Mouse (Mus musculus): ENCODE data around the gene Arl5c. TPM values are rescaled to one million over a fixed set of nuclear protein-coding genes. Genes with fewer than 3 reads are reported as not detected.

Arl5c gene
- polyA plus RNA-seq, 1 experiment, result 2.8 TPM

DNA sequence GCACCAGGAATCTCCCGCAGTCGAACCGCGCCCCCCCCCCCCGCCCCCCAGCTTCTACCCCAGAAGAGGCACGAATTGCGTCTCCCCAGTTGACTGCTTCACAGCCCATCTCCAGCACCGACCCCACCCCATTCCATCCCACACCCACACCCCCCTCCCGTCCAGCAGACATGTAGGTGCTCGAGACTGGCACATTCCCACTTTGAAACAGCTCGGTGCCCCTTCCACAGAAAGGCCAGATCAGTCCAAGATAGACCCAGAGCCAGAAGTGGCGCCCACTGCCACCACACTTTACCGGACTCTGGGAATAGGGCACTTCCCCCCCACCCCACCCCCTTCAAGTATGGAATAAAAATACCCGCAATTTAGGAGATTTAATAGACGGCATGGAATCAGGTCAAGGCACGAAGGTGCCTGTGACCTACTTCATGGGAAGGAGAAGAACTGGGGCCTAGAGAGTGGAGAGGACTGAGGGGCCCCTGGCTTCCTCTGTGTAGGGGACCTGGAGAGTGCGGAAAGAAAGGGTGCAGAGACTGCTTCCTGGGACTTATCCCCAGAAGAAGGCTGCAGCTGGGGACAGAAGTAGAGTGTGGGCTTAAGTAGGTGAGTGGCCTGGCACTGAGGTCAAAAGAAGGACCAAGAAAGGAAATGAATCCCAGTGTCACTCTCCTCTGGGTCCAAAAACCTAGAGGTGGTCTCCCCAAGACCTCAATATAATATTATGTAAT is 9.1 kb downstream of the Arl5c start:
- peak overlapping the region; percentile 72 for H3K4me3 ChIP-seq (ENCODE audit: low read depth, low read length)
- no peaks in the 10 kb centered on the region for H3K9me3 ChIP-seq (replicated peaks; ENCODE audit: control insufficient read depth, insufficient read depth, low read length, poor library complexity, severe bottlenecking)
- H3K4me1 ChIP-seq (ENCODE audit: control insufficient read depth, insufficient read depth, low read length), result peaks cover 8% of the 10 kb centered on the region
- H3K9ac ChIP-seq (ENCODE audit: low read depth, poor library complexity, severe bottlenecking), result peak overlapping the region; percentile 54
- H3K27ac ChIP-seq (ENCODE audit: insufficient read depth, low read length), result 0 out of 2 replicates have a peak overlapping the region, but pooled peaks have one; percentile 26
- H3K36me3 ChIP-seq (ENCODE audit: control insufficient read depth, insufficient read depth, low read length, poor library complexity, severe bottlenecking), result no peaks in the 10 kb centered on the region
- H3K27me3 ChIP-seq (ENCODE audit: control insufficient read depth, insufficient read depth, low read length, poor library complexity, severe bottlenecking), result no peaks in the 10 kb centered on the region
- TF ChIP-seq EP300 (IDR thresholded peaks at IDR 0.05; ENCODE audit: insufficient read depth, low read depth, low read length) (no peak), POLR2A (IDR thresholded peaks at IDR 0.05; ENCODE audit: insufficient read depth, low read length) (no peak), CTCF (IDR thresholded peaks at IDR 0.05; ENCODE audit: low read depth, low read length) (no peak)

- Histone ChIP-seq H3K4me1 (ENCODE audit: control insufficient read depth, insufficient read depth, low read length) (peaks cover 11% of the 10 kb centered on the region), H3K9ac (ENCODE audit: low read depth, poor library complexity, severe bottlenecking) (peak within 1 kb of the TSS; percentile 54), H3K9me3 (replicated peaks; ENCODE audit: control insufficient read depth, insufficient read depth, low read length, poor library complexity, severe bottlenecking) (no peaks in the 10 kb centered on the region), H3K27me3 (ENCODE audit: control insufficient read depth, insufficient read depth, low read length, poor library complexity, severe bottlenecking) (no peaks in the 10 kb centered on the region), H3K4me3 (ENCODE audit: low read depth, low read length) (peak within 1 kb of the TSS; percentile 72), H3K27ac (ENCODE audit: insufficient read depth, low read length) (0 out of 2 replicates have a peak within 1 kb of the TSS, but pooled peaks have one; percentile 26), H3K36me3 (ENCODE audit: control insufficient read depth, insufficient read depth, low read length, poor library complexity, severe bottlenecking) (no peaks in the 10 kb centered on the region)
- TF ChIP-seq POLR2A (IDR thresholded peaks at IDR 0.05; ENCODE audit: insufficient read depth, low read length), result no peak
- no peak for TF ChIP-seq EP300 (IDR thresholded peaks at IDR 0.05; ENCODE audit: insufficient read depth, low read depth, low read length)
- TF ChIP-seq CTCF (IDR thresholded peaks at IDR 0.05; ENCODE audit: low read depth, low read length), result no peak
Measured at GRCm38 (mm10) chr11:97985727-97986677, 10.0 kb downstream of the Arl5c start, which contains the start of gene Plxdc1. TSS of gene Plxdc1 (minus strand) at chr11:97986444.

DNA sequence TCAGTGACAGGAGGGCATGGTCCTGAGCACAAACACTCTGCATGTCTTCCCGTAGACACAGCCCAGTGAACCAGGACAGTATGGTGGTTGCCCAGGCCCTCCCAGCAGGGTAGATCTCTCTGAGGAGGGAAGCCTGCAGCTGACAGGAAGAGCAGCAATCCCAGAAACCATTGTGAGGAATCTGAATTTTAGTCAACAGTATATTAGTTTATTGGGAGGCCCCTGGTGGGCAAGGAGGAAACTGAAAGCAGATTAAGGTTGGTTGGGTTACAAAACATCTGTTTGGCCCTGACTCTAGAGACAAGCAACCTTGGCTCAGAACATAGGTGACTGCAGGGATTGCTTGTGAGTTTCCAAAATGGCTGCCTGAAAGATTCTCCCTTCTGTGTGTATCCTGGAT is 12.0 kb downstream of the Arl5c start:
- H3K27ac ChIP-seq (ENCODE audit: insufficient read depth, low read length), result no peak overlapping the region
- TF ChIP-seq EP300 (IDR thresholded peaks at IDR 0.05; ENCODE audit: insufficient read depth, low read depth, low read length) (no peak), POLR2A (IDR thresholded peaks at IDR 0.05; ENCODE audit: insufficient read depth, low read length) (no peak), CTCF (IDR thresholded peaks at IDR 0.05; ENCODE audit: low read depth, low read length) (no peak)

DNA sequence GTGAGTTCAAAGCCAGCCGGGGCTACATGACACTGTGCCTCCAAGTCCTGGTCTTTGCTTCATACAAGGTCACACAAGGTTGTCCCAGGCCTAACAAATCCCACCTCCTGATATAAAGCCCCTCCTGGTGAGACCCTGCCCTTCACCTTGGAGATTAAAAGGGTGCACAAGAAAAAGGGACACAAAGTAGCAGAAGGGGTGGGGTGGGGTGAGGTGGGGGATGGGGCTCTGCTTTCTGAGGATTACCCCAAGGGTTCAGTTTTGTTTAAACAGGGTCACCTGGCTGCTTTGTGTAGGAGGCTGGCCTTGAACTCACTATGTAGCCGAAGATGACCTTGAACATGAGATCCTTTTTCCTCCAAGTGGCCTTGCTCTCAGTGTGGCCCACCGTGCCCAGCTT is 12.5 kb downstream of the Arl5c start:
- no peaks in the 10 kb centered on the region for H3K9me3 ChIP-seq (replicated peaks; ENCODE audit: control insufficient read depth, insufficient read depth, low read length, poor library complexity, severe bottlenecking)
- no peaks in the 10 kb centered on the region for H3K27me3 ChIP-seq (ENCODE audit: control insufficient read depth, insufficient read depth, low read length, poor library complexity, severe bottlenecking)
- TF ChIP-seq CTCF (IDR thresholded peaks at IDR 0.05; ENCODE audit: low read depth, low read length) (no peak), EP300 (IDR thresholded peaks at IDR 0.05; ENCODE audit: insufficient read depth, low read depth, low read length) (peak; percentile 28; the same call in 1 of the 2 replicates)
- H3K4me1 ChIP-seq (ENCODE audit: control insufficient read depth, insufficient read depth, low read length), result peaks cover 12% of the 10 kb centered on the region
- H3K4me3 ChIP-seq (ENCODE audit: low read depth, low read length), result no peak overlapping the region
- H3K27ac ChIP-seq (ENCODE audit: insufficient read depth, low read length), result no peak overlapping the region
- no peak overlapping the region for H3K9ac ChIP-seq (ENCODE audit: low read depth, poor library complexity, severe bottlenecking)
- H3K36me3 ChIP-seq (ENCODE audit: control insufficient read depth, insufficient read depth, low read length, poor library complexity, severe bottlenecking), result no peaks in the 10 kb centered on the region

More for the DNA sequence above, 12.0 kb downstream of the Arl5c start:
- Histone ChIP-seq H3K9ac (ENCODE audit: low read depth, poor library complexity, severe bottlenecking) (no peak overlapping the region), H3K27me3 (ENCODE audit: control insufficient read depth, insufficient read depth, low read length, poor library complexity, severe bottlenecking) (no peaks in the 10 kb centered on the region), H3K4me3 (ENCODE audit: low read depth, low read length) (no peak overlapping the region), H3K4me1 (ENCODE audit: control insufficient read depth, insufficient read depth, low read length) (peaks cover 12% of the 10 kb centered on the region), H3K36me3 (ENCODE audit: control insufficient read depth, insufficient read depth, low read length, poor library complexity, severe bottlenecking) (no peaks in the 10 kb centered on the region), H3K9me3 (replicated peaks; ENCODE audit: control insufficient read depth, insufficient read depth, low read length, poor library complexity, severe bottlenecking) (no peaks in the 10 kb centered on the region)

DNA sequence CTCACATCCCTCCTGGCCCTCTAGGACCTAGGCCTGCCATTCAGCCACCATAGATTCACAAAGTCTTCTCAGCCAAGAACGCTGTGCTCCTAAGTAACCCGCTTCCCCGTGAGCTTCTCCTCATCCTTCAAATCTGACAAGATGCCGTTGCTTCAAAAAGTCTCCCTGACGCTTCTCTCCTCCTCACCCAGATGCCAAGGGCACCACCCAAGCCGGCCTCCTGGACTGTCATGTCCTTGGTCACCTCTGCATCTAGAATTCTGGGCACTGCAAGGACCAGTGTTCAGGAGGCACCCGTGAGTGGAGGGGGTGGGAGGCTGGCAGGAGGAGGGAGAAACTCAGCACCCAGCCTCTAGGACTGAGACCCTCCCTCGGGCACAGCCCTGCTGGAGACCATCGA is 13.3 kb downstream of the Arl5c start:
- Histone ChIP-seq H3K9ac (ENCODE audit: low read depth, poor library complexity, severe bottlenecking) (no peak overlapping the region), H3K27me3 (ENCODE audit: control insufficient read depth, insufficient read depth, low read length, poor library complexity, severe bottlenecking) (no peaks in the 10 kb centered on the region)

More for the DNA sequence above, 13.3 kb downstream of the Arl5c start:
- Histone ChIP-seq H3K9me3 (replicated peaks; ENCODE audit: control insufficient read depth, insufficient read depth, low read length, poor library complexity, severe bottlenecking) (no peaks in the 10 kb centered on the region), H3K4me3 (ENCODE audit: low read depth, low read length) (no peak overlapping the region), H3K27ac (ENCODE audit: insufficient read depth, low read length) (no peak overlapping the region), H3K36me3 (ENCODE audit: control insufficient read depth, insufficient read depth, low read length, poor library complexity, severe bottlenecking) (no peaks in the 10 kb centered on the region), H3K4me1 (ENCODE audit: control insufficient read depth, insufficient read depth, low read length) (peaks cover 12% of the 10 kb centered on the region)
- TF ChIP-seq POLR2A (IDR thresholded peaks at IDR 0.05; ENCODE audit: insufficient read depth, low read length) (no peak), EP300 (IDR thresholded peaks at IDR 0.05; ENCODE audit: insufficient read depth, low read depth, low read length) (no peak), CTCF (IDR thresholded peaks at IDR 0.05; ENCODE audit: low read depth, low read length) (no peak)

Measured in ES-Bruce4 (cell line).